18 mouse cellular contexts compared by ENCODE assay signal in the genomic region with DNA sequence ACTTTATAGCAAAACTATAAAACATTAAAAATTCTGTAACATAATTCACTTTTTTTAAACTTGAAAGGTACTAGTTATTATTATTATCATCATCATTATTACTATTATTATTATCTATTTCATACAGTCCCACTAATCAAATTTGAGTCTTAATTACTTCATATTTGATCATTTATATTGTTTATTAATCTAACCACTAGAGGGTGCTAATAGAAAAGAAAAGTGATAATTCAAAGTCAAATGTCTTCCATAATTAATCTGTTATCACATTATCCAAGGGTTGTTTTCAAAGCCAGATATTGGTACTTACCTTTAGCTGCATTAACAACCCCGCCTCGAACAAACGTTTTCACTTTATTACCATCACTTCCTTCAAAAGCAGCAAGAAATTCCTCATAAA. TPM values are rescaled to one million over a fixed set of nuclear protein-coding genes. Genes with fewer than 3 reads are reported as not detected.
DNase-seq lines count a peak whose midpoint lies in the region; ATAC-seq and TF ChIP-seq lines count a peak whose summit lies in the region.
"Had no signal": no experiment of that assay in that cellular context is flagged by ENCODE, and none has a peak within 500 bp of the region (broad histone marks: within the 10 kb centered on the region; RNA-seq: fewer than 3 reads in every experiment).

No protein-coding gene starts in this region.

- no peaks in the 10 kb centered on the region; the same call in 1 of the 2 replicates for H3K4me1 ChIP-seq in cerebellum, adult 2 months (ENCODE audit: control insufficient read depth, insufficient read depth, low read length)
- H3K4me1 ChIP-seq in kidney, postnatal 0 days (replicated peaks; ENCODE audit: insufficient read depth, low read length), result no peaks in the 10 kb centered on the region
- H3K4me1 ChIP-seq in kidney, embryonic 15.5 days, result no peaks in the 10 kb centered on the region
- H3K4me1 ChIP-seq in MEL (ENCODE audit: control insufficient read depth in 1 of 2, insufficient read depth in 2 of 2, low read length in 2 of 2), result peaks cover 0 to 15% of the 10 kb centered on the region in 2 experiments; a peak in 2 of 4 replicates
- H3K4me1 ChIP-seq in kidney, adult 2 months (ENCODE audit: control insufficient read depth, insufficient read depth, low read length), result no peaks in the 10 kb centered on the region
- H3K4me1 ChIP-seq: forebrain, embryonic 15.5 days; heart, embryonic 13.5 days; hindbrain, embryonic 10.5 days had no signal

- H3K4me3 ChIP-seq in cerebellum, adult 2 months (replicated peaks; ENCODE audit: insufficient read depth, low read depth, low read length), result no peak overlapping the region
- H3K4me3 ChIP-seq in kidney, postnatal 0 days (replicated peaks; ENCODE audit: low read depth, low read length), result no peak overlapping the region
- H3K4me3 ChIP-seq in kidney, embryonic 15.5 days (replicated peaks), result no peak overlapping the region
- no peak overlapping the region for H3K4me3 ChIP-seq in MEL (ENCODE audit: control insufficient read depth in 1 of 2, insufficient read depth in 1 of 2, low read depth in 2 of 2, low read length in 2 of 2)
- no peak overlapping the region for H3K4me3 ChIP-seq in kidney, adult 2 months (ENCODE audit: insufficient read depth, low read depth, low read length)
- H3K4me3 ChIP-seq: forebrain, embryonic 15.5 days; heart, embryonic 13.5 days; hindbrain, embryonic 10.5 days; liver, embryonic 12.5 days had no signal

- peaks cover 23% of the 10 kb centered on the region for H3K36me3 ChIP-seq in kidney, postnatal 0 days (ENCODE audit: insufficient read depth, low read length)
- H3K36me3 ChIP-seq in kidney, embryonic 15.5 days, result peaks cover 58% of the 10 kb centered on the region
- H3K36me3 ChIP-seq in MEL (ENCODE audit: control insufficient read depth in 1 of 2, insufficient read depth in 2 of 2, low read length in 2 of 2), result peaks cover 7 to 58% of the 10 kb centered on the region in 2 experiments
- H3K36me3 ChIP-seq in kidney, adult 2 months (ENCODE audit: control insufficient read depth, insufficient read depth, low read length), result peaks cover 5% of the 10 kb centered on the region

- peak; percentile 26; the same call in 1 of the 2 replicates for TF ChIP-seq CTCF in cerebellum, adult 2 months (IDR thresholded peaks at IDR 0.05; ENCODE audit: borderline replicate concordance, insufficient read depth, low read depth, low read length)
- TF ChIP-seq CTCF in kidney, postnatal 0 days (IDR thresholded peaks at IDR 0.05; ENCODE audit: low read depth), result peak; percentile 57
- peak in 2 of 3 experiments; percentile 25 to 38; a peak in 4 of 6 replicates for TF ChIP-seq CTCF in MEL (IDR thresholded peaks at IDR 0.05 in 2 of 3, conservative IDR thresholded peaks at IDR 0.05 in 1 of 3; ENCODE audit: control insufficient read depth in 1 of 3, insufficient read depth in 1 of 3, low read depth in 2 of 3, low read length in 3 of 3, poor library complexity in 1 of 3, severe bottlenecking in 1 of 3)
- TF ChIP-seq CTCF in kidney, adult 2 months (conservative IDR thresholded peaks at IDR 0.05; ENCODE audit: insufficient read depth, insufficient read length, low read depth, low read length), result no peak

- TF ChIP-seq EP300 in MEL (IDR thresholded peaks at IDR 0.05; ENCODE audit: low read depth in 1 of 2, low read length in 2 of 2), result no peak

- peak; percentile 54 for TF ChIP-seq RAD21 in MEL (IDR thresholded peaks at IDR 0.05; ENCODE audit: low read depth, low read length)

- TF ChIP-seq POLR2A in cerebellum, adult 2 months (IDR thresholded peaks at IDR 0.05; ENCODE audit: borderline replicate concordance, insufficient read depth, low read length), result no peak
- no peak for TF ChIP-seq POLR2A in MEL (IDR thresholded peaks at IDR 0.05; ENCODE audit: control insufficient read depth in 1 of 2, insufficient read depth in 1 of 2, low read depth in 1 of 2, low read length in 2 of 2, poor library complexity in 1 of 2)
- TF ChIP-seq POLR2A in kidney, adult 2 months (IDR thresholded peaks at IDR 0.05; ENCODE audit: low read depth, low read length), result no peak

- H3K27me3 ChIP-seq in cerebellum, adult 2 months (ENCODE audit: control insufficient read depth, insufficient read depth, low read length), result no peaks in the 10 kb centered on the region
- H3K27me3 ChIP-seq in kidney, postnatal 0 days (ENCODE audit: insufficient read depth, low read length), result no peaks in the 10 kb centered on the region
- no peaks in the 10 kb centered on the region for H3K27me3 ChIP-seq in kidney, embryonic 15.5 days
- H3K27me3 ChIP-seq in MEL (ENCODE audit: control insufficient read depth in 1 of 2, insufficient read depth in 2 of 2, low read length in 2 of 2), result no peaks in the 10 kb centered on the region
- H3K27me3 ChIP-seq in kidney, adult 2 months (replicated peaks; ENCODE audit: control insufficient read depth, insufficient read depth, low read length), result no peaks in the 10 kb centered on the region
- H3K27me3 ChIP-seq: forebrain, embryonic 15.5 days; heart, embryonic 13.5 days; liver, embryonic 12.5 days had no signal

- H3K27ac ChIP-seq in cerebellum, adult 2 months (ENCODE audit: insufficient read depth, low read length), result no peak overlapping the region
- H3K27ac ChIP-seq in kidney, postnatal 0 days, result no peak overlapping the region
- no peak overlapping the region for H3K27ac ChIP-seq in kidney, embryonic 15.5 days
- no peak overlapping the region for H3K27ac ChIP-seq in MEL (ENCODE audit: control insufficient read depth, low read depth, low read length)
- H3K27ac ChIP-seq in kidney, adult 2 months (ENCODE audit: insufficient read depth, low read depth, low read length), result no peak overlapping the region
- H3K27ac ChIP-seq: forebrain, embryonic 15.5 days; heart, embryonic 13.5 days; hindbrain, embryonic 10.5 days; liver, embryonic 12.5 days; macrophage had no signal

- DNase-seq in cerebellum, adult 2 months, result no peak
- DNase-seq in cerebellum, postnatal 4 days (ENCODE audit: low spot score in 2 of 2), result no peak
- peak; percentile 32 for DNase-seq in kidney, postnatal 0 days (ENCODE audit: low spot score)
- DNase-seq in MEL (ENCODE audit: low read depth, low spot score), result no peak
- DNase-seq in kidney, adult 2 months, result no peak
- DNase-seq in urinary bladder, postnatal 36 days (ENCODE audit: low spot score in 2 of 2), result no peak
- DNase-seq: adrenal gland, postnatal 25 days; gastrocnemius, postnatal 36 days; kidney, postnatal 10 days; layer of hippocampus, adult 9-11 months; thymus, postnatal 14 days had no signal

- H3K9me3 ChIP-seq in kidney, postnatal 0 days (replicated peaks; ENCODE audit: low read length), result no peaks in the 10 kb centered on the region
- H3K9me3 ChIP-seq in kidney, embryonic 15.5 days (replicated peaks), result no peaks in the 10 kb centered on the region
- H3K9me3 ChIP-seq in MEL (replicated peaks; ENCODE audit: insufficient read depth, low read length), result no peaks in the 10 kb centered on the region
- H3K9me3 ChIP-seq: forebrain, embryonic 15.5 days; heart, embryonic 13.5 days; hindbrain, embryonic 10.5 days; liver, embryonic 12.5 days had no signal

- no peak overlapping the region for H3K9ac ChIP-seq in kidney, postnatal 0 days (ENCODE audit: low read depth, low read length)
- H3K9ac ChIP-seq in kidney, embryonic 15.5 days, result no peak overlapping the region
- no peak overlapping the region for H3K9ac ChIP-seq in MEL (ENCODE audit: control insufficient read depth, low read depth, low read length, poor library complexity, severe bottlenecking)
- H3K9ac ChIP-seq: forebrain, embryonic 15.5 days; heart, embryonic 13.5 days; liver, embryonic 12.5 days had no signal

- no peak overlapping the region for H3K4me2 ChIP-seq in kidney, postnatal 0 days (ENCODE audit: low read length)
- H3K4me2 ChIP-seq in kidney, embryonic 15.5 days, result no peak overlapping the region
- H3K4me2 ChIP-seq: forebrain, embryonic 15.5 days; heart, embryonic 13.5 days; liver, embryonic 12.5 days had no signal

- WGBS in cerebellum, adult 2 months, result 84% methylated on average over 3 of the region's 3 CpGs
- 87% methylated on average over 3 of the region's 3 CpGs for WGBS in kidney, postnatal 0 days
- 87% methylated on average over 3 of the region's 3 CpGs for WGBS in kidney, embryonic 15.5 days
- 68% methylated on average over 3 of the region's 3 CpGs for WGBS in kidney, adult 2 months

- no peak for ATAC-seq in kidney, postnatal 0 days (replicated peaks; ENCODE audit: low FRiP score, low read depth)
- ATAC-seq in kidney, embryonic 15.5 days (replicated peaks; ENCODE audit: low FRiP score), result no peak
- ATAC-seq in megakaryocyte progenitor cell, adult 5-6 weeks (replicated peaks; ENCODE audit: poor library complexity), result peak; percentile 42; the same call in 1 of the 2 replicates
- ATAC-seq: forebrain, embryonic 15.5 days; liver, embryonic 12.5 days had no signal

- H3K79me2 ChIP-seq in MEL (ENCODE audit: control insufficient read depth, insufficient read depth, low read length, poor library complexity), result peaks cover 3% of the 10 kb centered on the region; the same call in 1 of the 2 replicates

TF ChIP-seq in MEL, 35 proteins besides CTCF, POLR2A, EP300 and RAD21:
- no peak for TF ChIP-seq UBTF (IDR thresholded peaks at IDR 0.05; ENCODE audit: borderline replicate concordance, insufficient read depth, low read depth, low read length)
- no peak for TF ChIP-seq HCFC1 (IDR thresholded peaks at IDR 0.05; ENCODE audit: low read depth, low read length)
- no peak for TF ChIP-seq SMC3 (IDR thresholded peaks at IDR 0.05; ENCODE audit: low read depth, low read length)

RNA-seq across cellular contexts. Expression of a gene that starts 18.4 kb away (rescaled TPM):
- 28.4 and 30.8 TPM in 2 replicates for polyA plus RNA-seq in cerebellum, adult 2 months (2012; rRNA removed)
- 138 and 139 TPM in 2 replicates for polyA plus RNA-seq in kidney, postnatal 0 days (2015; fragmentation: Nextera tagmentation; extraction: Ambion mirVana)
- 135 and 177 TPM in 2 replicates for polyA plus RNA-seq in kidney, embryonic 15.5 days (2015; fragmentation: Nextera tagmentation; extraction: Ambion mirVana)
- 69.0 and 70.8 TPM in 2 replicates for total RNA-seq in MEL (2012; rRNA removed)
- 100 to 1,000 TPM in 1 of 2 experiments, 10 to 100 TPM in 1; 72.1 to 244 TPM for polyA plus RNA-seq in MEL (2012; ENCODE audit: insufficient read depth in 1 of 2, insufficient read length in 2 of 2, low read depth in 1 of 2, low replicate concordance in 2 of 2, missing spikeins in 1 of 2)
- total RNA-seq in megakaryocyte progenitor cell, adult 5-6 weeks (2015), result 111 and 114 TPM in 2 replicates
- 169 and 201 TPM in 2 replicates for total RNA-seq in megakaryocyte progenitor cell, adult 5-6 weeks (2017)
- polyA plus RNA-seq in kidney, adult 2 months (2012; rRNA removed), result 3.0 and 4.8 TPM in 2 replicates
